Mouse (Mus musculus) kidney, adult 9 months (tissue): ENCODE data around the gene Gm11037.
A peak's percentile ranks its signal among the peaks of the same experiment; 100 is the strongest.

Source experiments
- DNase-seq: peaks from one replicate; pipeline ENCODE4 v3.0.0; 2022

The Gm11037 gene

GRCm38 (mm10) chr2:131129836-131130235 is 3.5 kb upstream of the Gm11037 start:
- DNase-seq: no peak

DNA sequence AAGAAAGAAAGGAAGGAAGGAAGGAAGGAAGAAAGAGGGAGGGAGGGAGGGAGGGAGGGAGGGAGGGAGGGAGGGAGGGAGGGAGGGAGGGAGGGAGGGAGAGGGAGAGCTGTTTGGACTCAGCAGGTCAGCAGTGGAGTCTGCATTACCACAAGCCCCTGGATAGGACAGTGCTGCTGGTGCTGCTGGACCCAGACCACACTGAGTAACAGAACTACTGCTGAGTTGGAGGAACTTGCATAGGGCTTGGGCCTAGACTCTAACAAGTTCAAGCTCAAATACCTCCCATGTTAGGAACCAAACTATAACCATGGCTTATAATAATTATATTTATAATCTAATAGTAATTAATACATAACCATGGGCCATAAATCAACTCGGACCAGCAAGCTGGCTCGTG is 2.4 kb upstream of the Gm11037 start:
- DNase-seq: no peak

- DNase-seq: no peak
Measured at GRCm38 (mm10) chr2:131132111-131132888, 997 bp upstream of the Gm11037 start.

GRCm38 (mm10) chr2:131134381-131134780 is 1.1 kb downstream of the Gm11037 start:
- peak; percentile 66 for DNase-seq

DNA sequence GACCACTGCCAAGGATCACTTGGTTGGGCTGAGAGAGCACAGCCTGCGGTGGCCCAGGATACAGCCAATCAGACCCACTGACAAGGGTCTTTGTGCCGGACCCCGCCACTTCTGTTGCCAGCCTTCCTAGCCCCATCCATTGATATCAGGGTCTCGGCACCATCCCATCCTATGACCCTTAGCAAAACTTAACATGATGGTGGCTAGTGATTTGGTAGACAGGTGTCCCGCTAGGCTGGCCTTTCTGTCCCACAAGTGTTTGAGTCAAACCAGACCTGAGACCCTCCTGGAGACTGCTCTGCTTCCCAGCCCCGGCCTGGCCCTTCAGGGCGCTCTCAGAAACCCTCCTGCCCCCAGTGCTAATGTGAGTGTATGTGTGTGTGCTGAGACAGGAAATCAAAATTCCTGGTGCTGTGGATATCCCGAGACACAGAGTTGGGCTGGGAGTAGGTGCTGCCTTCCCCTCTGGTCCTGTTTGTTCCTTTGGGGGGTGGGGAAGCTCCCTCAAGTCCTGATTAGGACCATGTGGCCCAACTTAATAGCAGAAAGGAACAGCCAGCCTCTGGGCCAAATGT is 1.6 kb downstream of the Gm11037 start:
- DNase-seq: no peak

GRCm38 (mm10) chr2:131135521-131136139 is 2.3 kb downstream of the Gm11037 start:
- no peak for DNase-seq

DNA sequence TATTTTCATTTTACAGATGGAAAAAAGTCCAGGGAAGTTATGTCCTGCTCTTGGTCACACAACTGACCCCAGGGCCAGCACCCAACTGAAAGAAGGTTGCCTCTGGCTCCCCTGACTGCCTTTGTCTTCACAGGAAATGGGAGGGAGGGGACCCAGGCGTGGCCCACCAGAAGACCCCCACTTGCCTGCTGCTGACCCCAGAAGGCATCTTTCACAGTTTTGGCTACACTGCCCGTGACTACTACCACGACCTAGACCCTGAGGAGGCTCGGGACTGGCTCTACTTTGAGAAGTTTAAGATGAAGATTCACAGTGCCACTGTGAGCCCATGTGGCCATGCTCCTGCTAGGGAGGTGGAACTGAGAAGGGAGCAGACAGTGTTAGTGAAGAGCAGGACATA is 5.0 kb downstream of the Gm11037 start:
- DNase-seq: no peak

GRCm38 (mm10) chr2:131138760-131139159 is 5.5 kb downstream of the Gm11037 start:
- DNase-seq: no peak

- DNase-seq: no peak
Measured at GRCm38 (mm10) chr2:131139287-131139686, 6.0 kb downstream of the Gm11037 start.

GRCm38 (mm10) chr2:131139886-131140532 is 6.7 kb downstream of the Gm11037 start:
- DNase-seq: peak; percentile 41

- DNase-seq: no peak
Measured at GRCm38 (mm10) chr2:131140533-131140905, 7.2 kb downstream of the Gm11037 start.

GRCm38 (mm10) chr2:131141336-131141986 is 8.2 kb downstream of the Gm11037 start:
- DNase-seq: no peak

- peak; percentile 79 for DNase-seq
Measured at GRCm38 (mm10) chr2:131142592-131142991, 9.3 kb downstream of the Gm11037 start.

DNA sequence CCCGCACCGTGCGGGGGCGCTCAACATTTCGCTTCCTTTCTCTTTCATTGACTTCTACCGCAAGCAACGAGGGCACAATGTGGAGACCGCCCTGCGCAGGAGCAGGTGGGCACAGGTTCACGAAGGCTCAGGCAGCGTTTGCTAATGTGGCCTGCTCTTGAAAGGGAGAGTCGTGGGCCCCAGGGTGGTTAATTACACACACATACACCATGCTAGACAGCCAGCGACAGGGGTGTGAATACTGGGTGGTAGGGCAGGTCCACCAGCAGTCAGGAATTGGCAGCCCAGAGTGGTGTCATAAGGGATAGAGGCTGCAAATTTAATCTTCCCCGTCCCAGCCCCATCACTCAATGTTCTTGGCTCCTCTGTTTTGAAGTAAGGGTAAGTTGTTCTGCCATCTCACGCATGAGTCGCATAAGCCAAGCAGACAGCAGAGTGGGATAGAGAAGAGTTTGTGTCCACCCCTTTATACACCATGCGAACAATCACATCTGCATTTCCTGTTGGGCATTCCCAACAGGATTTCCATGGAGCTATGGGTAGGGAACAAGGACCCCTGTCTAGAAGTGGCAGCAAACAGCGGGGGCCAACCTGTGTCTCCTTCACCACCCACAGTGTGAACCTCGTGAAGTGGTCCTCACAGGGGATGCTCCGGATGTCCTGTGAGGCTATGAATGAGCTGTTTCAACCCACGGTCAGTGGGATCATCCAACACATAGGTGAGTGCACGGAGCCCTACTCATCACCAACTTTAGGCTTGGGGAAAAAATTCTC is 9.9 kb downstream of the Gm11037 start:
- DNase-seq: no peak

GRCm38 (mm10) chr2:131145121-131145520 is 11.8 kb downstream of the Gm11037 start:
- DNase-seq: no peak

DNA sequence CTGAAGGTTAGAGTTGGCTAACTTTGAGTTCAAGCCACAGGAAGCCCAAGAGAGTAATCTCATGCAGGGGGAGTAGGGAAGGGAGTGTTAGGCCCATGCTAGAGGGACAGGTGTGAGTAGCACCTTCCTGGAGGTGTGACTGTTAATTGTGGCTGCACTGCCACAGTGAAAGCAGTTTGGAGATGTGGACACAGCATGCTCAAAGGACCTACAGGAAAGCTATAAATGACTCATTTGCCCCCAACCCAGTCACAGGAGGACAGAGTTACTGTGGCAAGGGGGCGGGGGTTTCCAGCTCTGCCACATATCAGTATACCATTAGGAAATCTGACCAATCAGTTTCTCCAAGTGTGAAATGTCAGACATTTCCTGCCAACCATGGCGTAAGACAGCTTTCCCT is 12.2 kb downstream of the Gm11037 start:
- DNase-seq: no peak

GRCm38 (mm10) chr2:131146193-131147042 is 13.1 kb downstream of the Gm11037 start:
- DNase-seq: no peak

- no peak for DNase-seq
Measured at GRCm38 (mm10) chr2:131147043-131147365, 13.7 kb downstream of the Gm11037 start.

DNA sequence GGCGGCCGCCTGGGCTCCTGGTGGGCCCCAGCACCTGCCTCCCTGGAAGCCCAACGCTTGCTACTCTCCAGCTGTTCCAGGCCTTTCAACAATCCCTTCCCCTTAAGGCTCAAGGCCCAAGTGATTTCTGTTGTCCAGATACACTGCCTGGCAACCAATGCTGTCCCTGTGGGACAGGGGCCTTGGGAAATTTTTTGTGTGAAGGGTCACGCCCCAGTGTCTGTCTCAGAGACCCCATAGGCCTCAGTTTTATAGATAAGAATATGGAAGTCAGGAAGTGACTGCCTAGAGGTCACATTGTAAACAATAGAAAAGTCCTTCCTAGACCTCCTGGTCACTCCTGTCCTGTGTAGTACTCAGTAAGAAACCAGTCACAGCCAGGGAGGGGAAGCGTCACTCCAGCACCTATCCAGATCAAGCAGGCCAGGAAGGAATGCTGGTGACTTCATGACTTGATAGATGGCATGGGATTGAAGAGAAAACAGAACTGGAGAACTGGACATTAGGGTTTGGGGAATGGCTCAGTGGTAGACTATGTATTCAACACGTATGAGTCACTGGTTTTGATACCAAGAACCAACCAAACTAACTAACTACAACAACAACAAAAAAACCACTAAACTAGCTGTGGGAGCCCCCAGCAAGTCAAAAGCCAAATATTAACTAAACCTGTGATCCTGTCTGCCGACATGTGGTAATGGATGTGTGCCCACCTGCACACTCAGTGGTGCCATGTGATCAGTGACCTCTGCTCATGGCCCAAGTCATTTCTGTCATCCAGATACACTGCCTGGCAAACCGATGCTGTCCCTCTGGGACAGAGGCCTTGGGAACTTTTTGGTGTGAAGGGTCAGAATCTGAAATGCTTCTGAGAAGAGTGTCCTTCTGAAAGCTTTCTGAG is 15.3 kb downstream of the Gm11037 start:
- DNase-seq: no peak

DNA sequence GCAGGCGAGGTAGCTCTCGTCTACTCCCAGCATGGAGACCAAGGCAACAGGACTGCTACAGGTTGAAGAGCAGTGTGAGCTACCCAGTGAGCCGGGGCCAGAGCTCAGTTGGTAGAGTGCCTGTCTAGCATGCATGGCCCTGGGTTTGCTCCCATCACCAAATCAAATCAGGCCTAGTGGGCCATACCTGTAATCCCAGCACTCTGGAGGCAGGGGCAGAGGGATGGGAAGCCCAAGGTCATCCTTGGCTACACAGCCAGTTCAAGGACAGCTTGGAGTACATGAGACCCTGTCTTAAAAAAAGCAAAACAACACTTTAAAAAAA is 15.9 kb downstream of the Gm11037 start:
- DNase-seq: no peak
